In genomic region chr5:23850345-23851159, GRCm38 (mm10) we compare ENCODE assay signal across 8 mouse cellular contexts. TPM values are rescaled to one million over a fixed set of nuclear protein-coding genes. Genes with fewer than 3 reads are reported as not detected.
DNase-seq lines count a peak whose midpoint lies in the region; ATAC-seq and TF ChIP-seq lines count a peak whose summit lies in the region.

No protein-coding gene starts in this region.

- H3K4me3 ChIP-seq in C2C12 (ENCODE audit: insufficient read depth, poor library complexity, severe bottlenecking) = peak overlapping the region; percentile 96
- peak overlapping the region; percentile 68 for H3K4me3 ChIP-seq in erythroblast, embryonic 14.5 days (replicated peaks)
- peak overlapping the region; percentile 90 for H3K4me3 ChIP-seq in heart, embryonic 12.5 days
- peak overlapping the region; percentile 90 for H3K4me3 ChIP-seq in kidney, embryonic 16.5 days (ENCODE audit: low read length)
- peak overlapping the region; percentile 95 for H3K4me3 ChIP-seq in liver, adult 2 months (ENCODE audit: insufficient read depth, low read depth, low read length)

- peak; percentile 78 for TF ChIP-seq CTCF in C2C12 (IDR thresholded peaks at IDR 0.05; ENCODE audit: control insufficient read depth, insufficient read depth, insufficient read length)
- peak; percentile 73 for TF ChIP-seq CTCF in brain, embryonic 14.5 days (IDR thresholded peaks at IDR 0.05; ENCODE audit: borderline replicate concordance, extremely low read depth, insufficient read depth, insufficient read length)
- peak; percentile 68 for TF ChIP-seq CTCF in liver, adult 2 months (IDR thresholded peaks at IDR 0.05; ENCODE audit: low read depth, low read length)

- peak overlapping the region; percentile 90 for H3K9ac ChIP-seq in heart, embryonic 12.5 days
- peak overlapping the region; percentile 93 for H3K9ac ChIP-seq in kidney, embryonic 16.5 days (replicated peaks; ENCODE audit: low read length)
- H3K9ac ChIP-seq in liver, adult 2 months (ENCODE audit: low read depth, low read length) = peak overlapping the region; percentile 85

- peak overlapping the region; percentile 87 for H3ac ChIP-seq in C2C12 (ENCODE audit: control insufficient read depth, insufficient read length, low read depth)

- peak overlapping the region; percentile 77 for H3K27ac ChIP-seq in heart, embryonic 12.5 days (ENCODE audit: poor library complexity, severe bottlenecking)
- H3K27ac ChIP-seq in kidney, embryonic 16.5 days (ENCODE audit: low read length) = peak overlapping the region; percentile 80
- H3K27ac ChIP-seq in liver, adult 2 months (replicated peaks; ENCODE audit: insufficient read depth, low read depth, low read length) = no peak overlapping the region; the same call in 1 of the 2 replicates

- H3K36me3 ChIP-seq in C2C12 (ENCODE audit: control insufficient read depth, insufficient read depth) = peaks cover 44% of the 10 kb centered on the region
- peaks cover 33% of the 10 kb centered on the region for H3K36me3 ChIP-seq in erythroblast, embryonic 14.5 days (ENCODE audit: control insufficient read depth)
- H3K36me3 ChIP-seq in heart, embryonic 12.5 days = peaks cover 36% of the 10 kb centered on the region
- peaks cover 37% of the 10 kb centered on the region for H3K36me3 ChIP-seq in kidney, embryonic 16.5 days (ENCODE audit: insufficient read depth, low read length)
- peaks cover 4% of the 10 kb centered on the region; the same call in 1 of the 2 replicates for H3K36me3 ChIP-seq in liver, adult 2 months (ENCODE audit: control insufficient read depth, insufficient read depth, low read length)

- TF ChIP-seq POLR2A in brain, embryonic 14.5 days (IDR thresholded peaks at IDR 0.05; ENCODE audit: borderline replicate concordance, extremely low read depth, insufficient read depth, insufficient read length, poor library complexity, severe bottlenecking) = peak; percentile 59; the same call in 1 of the 2 replicates
- TF ChIP-seq POLR2A in liver, adult 2 months (IDR thresholded peaks at IDR 0.05; ENCODE audit: extremely low read depth, insufficient read depth, low read length) = 0 out of 2 replicates have a peak, but pooled peaks have one; percentile 10

- H3K4me1 ChIP-seq in erythroblast, embryonic 14.5 days (ENCODE audit: control insufficient read depth) = peaks cover 9% of the 10 kb centered on the region
- H3K4me1 ChIP-seq in heart, embryonic 12.5 days (replicated peaks) = peaks cover 6% of the 10 kb centered on the region
- H3K4me1 ChIP-seq in kidney, embryonic 16.5 days (ENCODE audit: insufficient read depth, low read length) = peaks cover 8% of the 10 kb centered on the region
- peaks cover 2% of the 10 kb centered on the region for H3K4me1 ChIP-seq in liver, adult 2 months (ENCODE audit: control insufficient read depth, insufficient read depth, low read length)

- no peaks in the 10 kb centered on the region for H3K9me3 ChIP-seq in erythroblast, embryonic 14.5 days (ENCODE audit: control insufficient read depth, low read length)
- no peaks in the 10 kb centered on the region for H3K9me3 ChIP-seq in heart, embryonic 12.5 days (replicated peaks)
- H3K9me3 ChIP-seq in kidney, embryonic 16.5 days (ENCODE audit: low read length) = no peaks in the 10 kb centered on the region

- H3K79me3 ChIP-seq in C2C12 (ENCODE audit: low read depth) = peaks cover 27% of the 10 kb centered on the region

- H3K79me2 ChIP-seq in C2C12 (ENCODE audit: control insufficient read depth, insufficient read depth) = peaks cover 30% of the 10 kb centered on the region
- H3K79me2 ChIP-seq in liver, adult 2 months (ENCODE audit: control insufficient read depth, insufficient read depth, low read length) = no peaks in the 10 kb centered on the region

- ATAC-seq in heart, embryonic 12.5 days (ENCODE audit: insufficient number of reproducible peaks, low FRiP score) = peak; percentile 96
- ATAC-seq in kidney, embryonic 16.5 days (ENCODE audit: low FRiP score, low TSS enrichment) = peak; percentile 98
- ATAC-seq in monocyte, adult 5-6 weeks (replicated peaks; ENCODE audit: insufficient number of reproducible peaks, low FRiP score, low TSS enrichment, poor library complexity, severe bottlenecking) = peak; percentile 82

- no peaks in the 10 kb centered on the region for H3K27me3 ChIP-seq in C2C12 (ENCODE audit: control insufficient read depth, insufficient read depth, insufficient read length)
- peaks cover 9% of the 10 kb centered on the region for H3K27me3 ChIP-seq in erythroblast, embryonic 14.5 days (ENCODE audit: control insufficient read depth)
- no peaks in the 10 kb centered on the region for H3K27me3 ChIP-seq in heart, embryonic 12.5 days (replicated peaks)
- H3K27me3 ChIP-seq in kidney, embryonic 16.5 days (ENCODE audit: insufficient read depth, low read length) = no peaks in the 10 kb centered on the region
- H3K27me3 ChIP-seq in liver, adult 2 months (ENCODE audit: control insufficient read depth, insufficient read depth, low read length) = peaks cover 8% of the 10 kb centered on the region; the same call in 1 of the 2 replicates

- WGBS in heart, embryonic 12.5 days = under 1% methylated on average over 61 of the region's 61 CpGs
- WGBS in kidney, embryonic 16.5 days = 0% methylated on average over 61 of the region's 61 CpGs
- WGBS in liver, adult 2 months = under 1% methylated on average over 60 of the region's 61 CpGs

- DNase-seq in brain, embryonic 14.5 days (ENCODE audit: low read depth) = peak; percentile 92
- DNase-seq in liver, adult 2 months (ENCODE audit: extremely low read depth, low read depth, low spot score) = peak; percentile 40
- DNase-seq in spleen, postnatal 36 days (ENCODE audit: low spot score in 2 of 2) = peak; percentile 89 to 92

- peak overlapping the region; percentile 72 for H3K4me2 ChIP-seq in heart, embryonic 12.5 days
- H3K4me2 ChIP-seq in kidney, embryonic 16.5 days (replicated peaks; ENCODE audit: low read depth, low read length) = peak overlapping the region; percentile 77

TF ChIP-seq in C2C12, 6 proteins besides CTCF, POLR2A, EP300 and RAD21:
- TF ChIP-seq USF1 (IDR thresholded peaks at IDR 0.05; ENCODE audit: low read depth) (peak; percentile 24), MYOG (IDR thresholded peaks at IDR 0.05; ENCODE audit: control insufficient read depth, extremely low read depth, insufficient read length) (no peak), MAX (IDR thresholded peaks at IDR 0.05) (peak; percentile 76), CEBPB (IDR thresholded peaks at IDR 0.05; ENCODE audit: low read depth) (no peak)

RNA-seq across cellular contexts. Expression of gene Tomm7, which starts 6.6 kb away (rescaled TPM):
- polyA plus RNA-seq in C2C12 (2012; fragmentation: generic; extraction: Trizol) = 125 TPM
- 67.2 and 102 TPM in 2 replicates for polyA plus RNA-seq in brain, embryonic 14.5 days (2012; rRNA removed)
- polyA plus RNA-seq in erythroblast, embryonic 14.5 days (2012) = 0.81 and 1.7 TPM in 2 replicates
- polyA plus RNA-seq in heart, embryonic 12.5 days (2016; fragmentation: Nextera tagmentation; extraction: Ambion mirVana) = 96.3 and 96.9 TPM in 2 replicates
- polyA plus RNA-seq in kidney, embryonic 16.5 days (2015; fragmentation: Nextera tagmentation; extraction: Ambion mirVana) = 99.1 and 99.6 TPM in 2 replicates
- total RNA-seq in liver, adult 2 months (2014; rRNA removed) = 54.5 and 66.2 TPM in 2 replicates
- polyA plus RNA-seq in liver, adult 2 months (2012; rRNA removed) = 31.0 and 33.8 TPM in 2 replicates
- total RNA-seq in monocyte, adult 5-6 weeks (2017) = 129 to 196 TPM (median 150 TPM) in 3 replicates

Comparison
In these comparisons a context has a peak if more than half of its experiments do, and no peak if none do; other contexts are left out.
1. DNase-seq: peak in every context shown above with its lines; median percentile 92 in brain, embryonic 14.5 days; 90 in spleen, postnatal 36 days; 40 in liver, adult 2 months.
2. RNA of gene Tomm7, which starts 6.6 kb away (polyA plus RNA-seq): 125 TPM in C2C12 (single experiment), 99.1 to 99.6 TPM in kidney, embryonic 16.5 days, 96.3 to 96.9 TPM in heart, embryonic 12.5 days, 67.2 to 102 TPM in brain, embryonic 14.5 days and 31.0 to 33.8 TPM in liver, adult 2 months; 0.81 to 1.7 TPM in erythroblast, embryonic 14.5 days; every median in the first group is over 10 times any median in the second.
3. Peak in every context shown above with its lines, with median percentiles within 50 percentile points of each other: H3K4me3 ChIP-seq, CTCF ChIP-seq, ATAC-seq and H3K9ac ChIP-seq.